8 mouse cellular contexts compared by ENCODE assay signal in genomic region chr5:29388944-29389765, GRCm38 (mm10). TPM values are rescaled to one million over a fixed set of nuclear protein-coding genes. Genes with fewer than 3 reads are reported as not detected.
A peak's percentile ranks its signal among the peaks of the same experiment; 100 is the strongest.
DNase-seq lines count a peak whose midpoint lies in the region; ATAC-seq and TF ChIP-seq lines count a peak whose summit lies in the region.

No protein-coding gene starts in this region.

- DNase-seq in hindbrain, embryonic 14.5 days (ENCODE audit: low spot score): peak; percentile 80
- peak; percentile 89 to 93 for DNase-seq in cerebellum, postnatal 14 days
- DNase-seq in gastrocnemius, postnatal 25 days: peak; percentile 66
- peak; percentile 77 for DNase-seq in kidney, adult 9 months
- peak; percentile 68 for DNase-seq in limb, embryonic 14.5 days (ENCODE audit: low spot score)
- peak; percentile 93 for DNase-seq in testis, postnatal 10 days (ENCODE audit: low spot score)

- H3K9ac ChIP-seq in hindbrain, embryonic 14.5 days: no peak overlapping the region
- H3K9ac ChIP-seq in hindbrain, embryonic 16.5 days (ENCODE audit: low read depth, low read length): no peak overlapping the region
- no peak overlapping the region for H3K9ac ChIP-seq in limb, embryonic 14.5 days (ENCODE audit: low read depth, low read length, severe bottlenecking)

- H3K27ac ChIP-seq in hindbrain, embryonic 14.5 days: no peak overlapping the region
- no peak overlapping the region for H3K27ac ChIP-seq in hindbrain, embryonic 16.5 days (ENCODE audit: low read depth, low read length)
- no peak overlapping the region for H3K27ac ChIP-seq in limb, embryonic 14.5 days (replicated peaks; ENCODE audit: low read depth, low read length)
- no peak overlapping the region for H3K27ac ChIP-seq in olfactory bulb, adult 2 months (ENCODE audit: insufficient read depth, low read depth, low read length)

- H3K36me3 ChIP-seq in hindbrain, embryonic 14.5 days (replicated peaks; ENCODE audit: control insufficient read depth, insufficient read depth): no peaks in the 10 kb centered on the region
- no peaks in the 10 kb centered on the region for H3K36me3 ChIP-seq in hindbrain, embryonic 16.5 days (ENCODE audit: control insufficient read depth, insufficient read depth, low read length)
- no peaks in the 10 kb centered on the region for H3K36me3 ChIP-seq in limb, embryonic 14.5 days (ENCODE audit: control insufficient read depth, insufficient read depth, low read length)

- H3K27me3 ChIP-seq in hindbrain, embryonic 14.5 days (ENCODE audit: control insufficient read depth, insufficient read depth, low read length): no peaks in the 10 kb centered on the region
- H3K27me3 ChIP-seq in hindbrain, embryonic 16.5 days (replicated peaks; ENCODE audit: control insufficient read depth, insufficient read depth, low read length): no peaks in the 10 kb centered on the region
- no peaks in the 10 kb centered on the region for H3K27me3 ChIP-seq in limb, embryonic 14.5 days (ENCODE audit: control insufficient read depth, insufficient read depth, low read length)

- TF ChIP-seq POLR2A in limb, embryonic 14.5 days (IDR thresholded peaks at IDR 0.05; ENCODE audit: borderline replicate concordance, extremely low read depth, insufficient read depth, insufficient read length): no peak
- TF ChIP-seq POLR2A in olfactory bulb, adult 2 months (IDR thresholded peaks at IDR 0.05; ENCODE audit: insufficient read depth, low read depth, low read length): no peak

- 21% methylated on average over 15 of the region's 15 CpGs for WGBS in hindbrain, embryonic 14.5 days
- WGBS in hindbrain, embryonic 16.5 days: 22% methylated on average over 15 of the region's 15 CpGs
- 21% methylated on average over 15 of the region's 15 CpGs for WGBS in limb, embryonic 14.5 days
- WGBS in olfactory bulb, adult 2 months: 22% methylated on average over 15 of the region's 15 CpGs

- ATAC-seq in hindbrain, embryonic 14.5 days (ENCODE audit: low FRiP score): peak; percentile 53; the same call in 1 of the 2 replicates
- ATAC-seq in hindbrain, embryonic 16.5 days: no peak; the same call in 1 of the 2 replicates
- ATAC-seq in limb, embryonic 14.5 days (ENCODE audit: low FRiP score, low read depth): no peak

- H3K4me2 ChIP-seq in hindbrain, embryonic 14.5 days (replicated peaks): no peak overlapping the region
- H3K4me2 ChIP-seq in hindbrain, embryonic 16.5 days (ENCODE audit: low read length): no peak overlapping the region
- H3K4me2 ChIP-seq in limb, embryonic 14.5 days (replicated peaks; ENCODE audit: low read depth, low read length, severe bottlenecking): no peak overlapping the region

- peak; percentile 86 for TF ChIP-seq CTCF in olfactory bulb, adult 2 months (IDR thresholded peaks at IDR 0.05; ENCODE audit: insufficient read depth, low read depth, low read length)

- no peaks in the 10 kb centered on the region for H3K9me3 ChIP-seq in hindbrain, embryonic 14.5 days (ENCODE audit: control insufficient read depth, low read length)
- no peaks in the 10 kb centered on the region for H3K9me3 ChIP-seq in hindbrain, embryonic 16.5 days (ENCODE audit: control insufficient read depth, low read length)
- H3K9me3 ChIP-seq in limb, embryonic 14.5 days (ENCODE audit: control insufficient read depth, low read length): no peaks in the 10 kb centered on the region

- H3K4me3 ChIP-seq in hindbrain, embryonic 14.5 days (replicated peaks; ENCODE audit: low read length): no peak overlapping the region
- H3K4me3 ChIP-seq in hindbrain, embryonic 16.5 days (ENCODE audit: low read length): no peak overlapping the region
- no peak overlapping the region for H3K4me3 ChIP-seq in limb, embryonic 14.5 days (replicated peaks; ENCODE audit: low read length)
- H3K4me3 ChIP-seq in olfactory bulb, adult 2 months (ENCODE audit: insufficient read depth, low read depth, low read length): no peak overlapping the region

- no peaks in the 10 kb centered on the region for H3K4me1 ChIP-seq in hindbrain, embryonic 14.5 days (replicated peaks; ENCODE audit: control insufficient read depth, insufficient read depth, low read length)
- no peaks in the 10 kb centered on the region for H3K4me1 ChIP-seq in hindbrain, embryonic 16.5 days (ENCODE audit: control insufficient read depth, insufficient read depth, low read depth, low read length)
- H3K4me1 ChIP-seq in limb, embryonic 14.5 days (ENCODE audit: control insufficient read depth, insufficient read depth, low read length): 0 out of 2 replicates have a peak, but pooled peaks cover 3% of the 10 kb centered on the region
- H3K4me1 ChIP-seq in olfactory bulb, adult 2 months (ENCODE audit: control insufficient read depth, insufficient read depth, low read length): no peaks in the 10 kb centered on the region

RNA-seq across cellular contexts. Expression of gene Lmbr1, which starts 11.0 kb away (rescaled TPM):
- 42.2 and 44.4 TPM in 2 replicates for polyA plus RNA-seq in hindbrain, embryonic 14.5 days (2014; fragmentation: Nextera tagmentation; extraction: Ambion mirVana)
- 38.0 and 42.8 TPM in 2 replicates for polyA plus RNA-seq in hindbrain, embryonic 16.5 days (2015; fragmentation: Nextera tagmentation; extraction: Ambion mirVana)
- total RNA-seq in gastrocnemius, postnatal 25 days (2021): 10 to 100 TPM in 1 of 2 experiments, 1 to 10 TPM in 1; 9.0 to 11.0 TPM
- 5.9 and 6.1 TPM in 2 replicates for polyA plus RNA-seq in limb, embryonic 14.5 days (2012; rRNA removed)
- 10.3 and 10.4 TPM in 2 replicates for polyA plus RNA-seq in limb, embryonic 14.5 days (2014; fragmentation: Nextera tagmentation; extraction: Ambion mirVana)
- not detected in 2 replicates for polyA plus RNA-seq in olfactory bulb, adult 2 months (2012; ENCODE audit: insufficient read depth, insufficient read length, low replicate concordance, missing spikeins)

RNA-seq across cellular contexts. Expression of gene Nom1, which starts 45.3 kb away (rescaled TPM):
- polyA plus RNA-seq in hindbrain, embryonic 14.5 days (2014; fragmentation: Nextera tagmentation; extraction: Ambion mirVana): 14.1 and 15.2 TPM in 2 replicates
- 18.2 and 18.9 TPM in 2 replicates for polyA plus RNA-seq in hindbrain, embryonic 16.5 days (2015; fragmentation: Nextera tagmentation; extraction: Ambion mirVana)
- total RNA-seq in gastrocnemius, postnatal 25 days (2021): 10 to 100 TPM; 10.4 to 10.8 TPM
- 16.1 and 19.0 TPM in 2 replicates for polyA plus RNA-seq in limb, embryonic 14.5 days (2012; rRNA removed)
- polyA plus RNA-seq in limb, embryonic 14.5 days (2014; fragmentation: Nextera tagmentation; extraction: Ambion mirVana): 22.0 and 23.7 TPM in 2 replicates
- polyA plus RNA-seq in olfactory bulb, adult 2 months (2012; ENCODE audit: insufficient read depth, insufficient read length, low replicate concordance, missing spikeins): not detected in 2 replicates

Comparison
In these comparisons a context has a peak if more than half of its experiments do, and no peak if none do; other contexts are left out.
1. RNA of gene Nom1, which starts 45.3 kb away (polyA plus RNA-seq): 16.1 to 23.7 TPM in limb, embryonic 14.5 days, 18.2 to 18.9 TPM in hindbrain, embryonic 16.5 days and 14.1 to 15.2 TPM in hindbrain, embryonic 14.5 days; not detected in olfactory bulb, adult 2 months; every median in the first group is over 10 times any median in the second.
2. Peak in every context shown above with its lines, with median percentiles within 50 percentile points of each other: DNase-seq.